Mouse (Mus musculus): Measurements from ENCODE around the gene Mpv17.

Mpv17 gene

DNA sequence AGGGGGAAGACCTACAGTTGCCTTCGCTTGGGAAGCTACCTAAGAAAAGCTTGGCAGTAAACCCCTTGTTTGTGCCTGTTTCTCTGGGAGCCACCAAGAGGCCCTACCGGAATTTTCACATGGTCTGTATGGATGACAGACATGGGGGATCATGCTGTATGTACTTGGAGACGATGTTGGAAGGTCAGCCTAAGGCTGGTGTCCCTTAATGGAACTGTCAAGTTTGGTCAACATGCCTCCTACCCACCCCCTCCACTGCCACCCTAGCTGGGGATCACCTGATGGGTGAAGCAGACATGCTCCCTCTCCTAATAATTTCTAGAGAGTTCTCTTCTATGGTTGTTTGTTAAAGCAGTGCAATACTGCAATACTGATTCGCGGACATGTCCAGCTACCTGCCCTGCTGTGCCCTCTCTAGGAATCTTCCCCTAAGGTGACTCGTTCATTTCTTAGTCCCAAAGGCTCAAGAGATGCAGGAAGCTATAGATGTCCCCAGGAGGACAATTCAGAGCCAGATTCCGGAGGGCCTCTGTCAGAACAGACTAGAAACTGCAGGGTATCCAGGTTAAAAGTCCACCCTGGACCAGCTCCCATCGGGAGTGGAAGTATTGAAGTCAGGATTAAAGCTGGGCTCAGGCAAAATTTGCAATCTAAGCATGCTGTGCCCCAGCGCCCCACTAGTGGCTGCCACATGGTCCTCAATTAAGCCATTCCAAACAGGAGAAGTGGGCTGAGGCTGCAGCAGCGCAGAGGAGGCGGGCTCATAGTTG, 58.2 kb downstream of the Mpv17 start:
- peak; percentile 84 for DNase-seq

DNA sequence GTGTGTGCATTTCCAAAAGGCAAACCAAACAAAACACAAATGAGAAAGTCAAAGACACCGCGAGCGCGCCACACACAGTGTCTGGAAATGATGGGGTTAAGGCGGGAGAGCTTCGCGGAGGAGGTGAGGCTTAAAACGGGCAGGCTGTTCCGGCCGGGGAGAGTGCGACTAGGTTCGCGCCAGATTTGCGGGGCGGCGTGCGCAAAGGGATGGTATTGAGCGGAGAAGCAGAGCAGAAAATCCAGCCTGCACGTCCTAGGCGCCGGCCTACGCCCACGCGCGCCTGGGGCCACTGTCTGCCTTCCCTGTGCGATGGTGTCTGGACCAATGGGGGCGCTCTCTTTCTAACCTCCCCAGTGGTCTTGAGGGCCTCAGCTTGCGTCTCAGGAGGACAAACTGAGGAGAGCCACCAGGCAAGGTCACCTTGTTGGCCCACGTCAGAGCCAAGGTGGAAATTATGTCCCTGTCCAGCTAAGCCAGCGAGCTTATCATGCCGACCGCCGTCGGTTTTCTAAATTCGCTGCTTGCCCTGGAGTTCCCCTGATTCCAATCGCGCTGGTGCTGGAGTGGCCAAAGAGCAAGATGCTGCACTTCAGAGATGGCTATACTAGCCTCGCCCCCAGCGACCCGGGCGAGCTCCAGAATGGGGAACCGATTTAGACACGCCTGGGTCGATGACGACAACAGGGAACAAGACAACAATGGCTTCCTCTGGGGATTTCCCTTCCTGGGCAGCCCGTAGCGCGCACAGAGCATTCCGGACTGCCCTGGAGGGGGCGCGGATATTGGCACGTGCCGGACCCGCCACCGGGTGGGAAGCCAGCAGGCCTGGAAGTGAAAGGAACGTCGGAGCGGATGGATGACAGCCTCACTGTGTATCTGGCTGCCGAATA, 59.0 kb downstream of the Mpv17 start:
- peak; percentile 98 for DNase-seq

DNA sequence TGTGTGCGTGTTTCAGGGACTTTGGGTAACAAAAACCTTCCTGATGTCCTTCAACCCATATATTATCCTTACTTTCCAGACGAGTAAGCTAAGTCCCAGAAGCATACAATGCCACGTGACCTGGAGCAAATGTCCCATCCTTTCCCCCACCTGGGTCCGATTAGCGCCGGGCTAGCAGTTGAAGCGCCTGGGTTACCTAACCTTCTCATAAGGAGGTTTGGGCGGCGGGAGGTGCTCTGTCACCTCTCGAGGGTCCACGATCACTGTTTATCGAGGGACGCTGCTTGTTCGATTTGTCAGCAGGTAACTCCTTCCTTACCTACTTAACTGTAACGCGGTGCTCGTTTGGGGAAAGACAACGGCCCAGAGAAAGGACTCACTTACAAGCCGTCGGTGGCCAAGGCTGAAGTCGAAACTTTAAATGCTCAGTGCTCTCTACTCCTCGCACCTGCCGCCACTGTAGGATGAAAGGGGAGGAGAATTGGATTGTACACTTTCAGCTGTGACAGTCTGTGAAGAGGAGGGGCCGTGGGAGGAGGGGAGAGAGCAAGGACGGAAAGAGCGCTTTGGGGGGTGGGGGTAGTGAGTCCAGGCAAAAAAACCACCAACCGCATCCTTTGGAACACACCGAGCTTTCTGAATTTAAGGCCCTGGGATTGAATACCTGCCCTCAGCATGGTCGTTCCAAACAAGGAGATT, 59.8 kb downstream of the Mpv17 start:
- peak; percentile 88 for DNase-seq

DNA sequence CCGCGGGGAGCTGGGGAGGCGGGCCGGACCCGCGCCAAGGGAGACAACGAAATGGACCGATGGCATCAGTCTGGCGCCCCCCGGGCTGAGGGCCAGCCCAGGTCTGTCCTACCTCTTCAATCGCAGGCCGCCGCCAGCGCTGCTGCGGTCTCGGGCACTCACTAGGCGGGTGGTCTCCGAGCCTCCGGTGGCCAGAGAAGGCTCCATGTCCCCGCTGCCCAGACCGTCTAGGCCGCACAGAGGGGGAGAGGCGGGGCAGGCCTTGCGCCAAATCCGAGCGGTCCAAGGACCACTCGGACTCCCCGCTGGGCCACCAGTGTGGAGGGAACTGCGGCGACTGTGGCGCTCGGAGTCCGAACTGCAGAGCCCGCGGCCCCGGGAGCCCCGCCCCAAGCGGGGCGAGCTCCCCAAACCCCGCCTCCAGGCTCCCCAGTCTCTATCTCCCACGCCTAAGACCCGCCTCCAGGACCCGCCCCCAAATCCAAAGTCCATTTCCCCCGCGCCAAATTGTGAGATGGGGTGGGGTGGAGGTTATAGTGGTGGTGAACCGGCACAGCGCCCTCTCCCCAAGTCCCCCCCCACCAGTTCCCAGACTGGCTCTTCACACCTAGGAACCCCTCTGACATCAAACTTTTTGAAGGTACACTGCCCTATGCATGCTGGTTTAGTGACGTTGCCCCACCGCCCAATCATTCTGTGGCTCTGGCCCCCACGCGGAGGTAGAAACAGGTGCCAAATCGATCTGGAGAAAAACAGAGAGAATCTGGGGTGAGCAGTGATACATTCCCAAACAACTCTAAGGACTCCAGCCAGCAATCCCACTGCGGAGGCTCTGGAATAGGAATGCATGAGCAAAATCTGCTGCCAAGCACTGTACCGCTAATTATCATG, 60.7 kb downstream of the Mpv17 start:
- peak; percentile 94 for DNase-seq

DNA sequence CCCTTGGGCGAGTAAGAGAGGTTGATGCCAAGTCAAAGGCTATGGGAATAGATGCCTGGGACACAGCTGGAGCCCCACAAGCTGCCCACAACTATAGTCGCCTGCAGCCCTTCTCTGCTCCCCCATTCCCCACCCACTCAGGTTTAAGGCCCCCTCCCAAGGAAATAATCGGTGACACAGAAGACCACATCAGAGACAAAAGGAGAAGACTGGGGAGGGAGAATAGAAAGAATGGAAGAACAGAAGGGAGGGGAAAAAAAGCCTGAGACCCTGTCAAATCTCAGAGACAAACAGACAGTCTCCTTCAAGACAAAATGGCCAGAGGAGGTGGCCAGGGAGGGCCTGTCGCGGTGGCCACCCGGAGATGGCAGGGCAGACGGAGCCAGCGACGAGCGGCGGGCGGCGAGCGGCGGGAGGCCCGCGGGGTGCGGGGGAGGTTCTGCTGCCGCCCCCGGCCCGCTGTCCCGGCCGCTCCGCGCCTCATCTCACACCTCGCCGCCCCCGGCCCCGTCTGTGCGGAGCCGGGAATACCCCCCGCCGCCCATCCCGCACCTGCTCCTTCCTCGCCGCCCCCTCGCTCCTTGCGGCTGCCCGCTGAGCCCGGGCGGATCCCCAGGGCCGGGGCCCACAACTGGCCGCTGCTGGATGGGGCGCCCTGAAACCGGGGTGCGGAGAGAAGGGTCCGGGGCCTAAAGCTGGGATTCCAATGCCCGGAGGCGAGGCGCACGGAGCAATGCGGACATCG, 61.6 kb downstream of the Mpv17 start:
- DNase-seq, result peak; percentile 80

Data from heart, adult 11 months (tissue).